Mouse (Mus musculus): ENCODE measurements at regions not wholly inside any gene's neighbourhood (a gene's known extent, or its start where the extent isn't known, plus 50 kb on each side); places are given as distances from the start of the nearest gene placed in this dataset.

GRCm38 (mm10) chr7:39866674-39867428 is 349.3 kb downstream of the Zfp619 start:
- ATAC-seq (no peak), DNase-seq (ENCODE audit: low spot score) (no peak)
- H3K4me3 ChIP-seq (ENCODE audit: low read depth, low read length) = no peak overlapping the region
- H3K4me2 ChIP-seq (ENCODE audit: low read length) = no peak overlapping the region
- WGBS = 70% methylated on average over 6 of the region's 6 CpGs
- H3K4me1 ChIP-seq (ENCODE audit: control insufficient read depth, insufficient read depth, low read length) = no peaks in the 10 kb centered on the region
- H3K36me3 ChIP-seq (ENCODE audit: control insufficient read depth, insufficient read depth, low read length) = no peaks in the 10 kb centered on the region
- H3K27ac ChIP-seq (ENCODE audit: low read depth, low read length) = no peak overlapping the region
- H3K9me3 ChIP-seq (replicated peaks; ENCODE audit: control insufficient read depth, low read length) = no peaks in the 10 kb centered on the region
- H3K27me3 ChIP-seq (replicated peaks; ENCODE audit: control insufficient read depth, insufficient read depth, low read length) = no peaks in the 10 kb centered on the region
- no peak overlapping the region for H3K9ac ChIP-seq (ENCODE audit: low read length)

DNA sequence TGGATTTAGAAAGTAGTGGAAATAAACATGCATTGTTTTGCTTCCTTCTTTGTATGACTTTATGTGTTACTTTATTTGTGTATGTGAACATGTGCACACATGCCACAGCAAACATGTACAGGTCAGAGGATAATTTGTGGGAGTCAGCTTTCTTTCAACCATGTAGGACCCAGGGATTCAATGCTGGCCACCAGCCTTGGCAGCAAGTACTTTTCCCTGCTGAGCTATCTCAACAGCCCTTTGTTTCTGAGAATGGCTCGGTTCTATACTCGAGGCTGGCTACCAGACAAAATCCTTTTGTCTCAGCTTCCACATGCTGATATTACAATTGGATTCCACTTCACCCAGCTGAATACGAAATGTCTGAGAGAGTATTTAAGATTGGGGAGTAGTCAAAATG is 349.9 kb downstream of the Zfp619 start:
- DNase-seq (ENCODE audit: low spot score) (peak; percentile 57), ATAC-seq (peak; percentile 26; the same call in 1 of the 2 replicates)
- H3K4me1 ChIP-seq (ENCODE audit: control insufficient read depth, insufficient read depth, low read length) = no peaks in the 10 kb centered on the region
- no peaks in the 10 kb centered on the region for H3K9me3 ChIP-seq (replicated peaks; ENCODE audit: control insufficient read depth, low read length)
- H3K9ac ChIP-seq (ENCODE audit: low read length) = no peak overlapping the region
- no peaks in the 10 kb centered on the region for H3K27me3 ChIP-seq (replicated peaks; ENCODE audit: control insufficient read depth, insufficient read depth, low read length)
- WGBS = 1% methylated on average over 3 of the region's 3 CpGs
- H3K36me3 ChIP-seq (ENCODE audit: control insufficient read depth, insufficient read depth, low read length) = no peaks in the 10 kb centered on the region
- H3K4me3 ChIP-seq (ENCODE audit: low read depth, low read length) = no peak overlapping the region
- no peak overlapping the region for H3K4me2 ChIP-seq (ENCODE audit: low read length)
- no peak overlapping the region for H3K27ac ChIP-seq (ENCODE audit: low read depth, low read length)

GRCm38 (mm10) chr7:39882113-39882512 is 364.5 kb downstream of the Zfp619 start:
- 90% methylated on average over 1 of the region's 1 CpGs for WGBS
- Histone ChIP-seq H3K27me3 (replicated peaks; ENCODE audit: control insufficient read depth, insufficient read depth, low read length) (no peaks in the 10 kb centered on the region), H3K27ac (ENCODE audit: low read depth, low read length) (no peak overlapping the region), H3K9ac (ENCODE audit: low read length) (no peak overlapping the region), H3K4me2 (ENCODE audit: low read length) (no peak overlapping the region), H3K4me1 (ENCODE audit: control insufficient read depth, insufficient read depth, low read length) (no peaks in the 10 kb centered on the region), H3K9me3 (replicated peaks; ENCODE audit: control insufficient read depth, low read length) (no peaks in the 10 kb centered on the region), H3K4me3 (ENCODE audit: low read depth, low read length) (no peak overlapping the region), H3K36me3 (ENCODE audit: control insufficient read depth, insufficient read depth, low read length) (no peaks in the 10 kb centered on the region)
- DNase-seq (ENCODE audit: low spot score) (no peak), ATAC-seq (no peak)

DNA sequence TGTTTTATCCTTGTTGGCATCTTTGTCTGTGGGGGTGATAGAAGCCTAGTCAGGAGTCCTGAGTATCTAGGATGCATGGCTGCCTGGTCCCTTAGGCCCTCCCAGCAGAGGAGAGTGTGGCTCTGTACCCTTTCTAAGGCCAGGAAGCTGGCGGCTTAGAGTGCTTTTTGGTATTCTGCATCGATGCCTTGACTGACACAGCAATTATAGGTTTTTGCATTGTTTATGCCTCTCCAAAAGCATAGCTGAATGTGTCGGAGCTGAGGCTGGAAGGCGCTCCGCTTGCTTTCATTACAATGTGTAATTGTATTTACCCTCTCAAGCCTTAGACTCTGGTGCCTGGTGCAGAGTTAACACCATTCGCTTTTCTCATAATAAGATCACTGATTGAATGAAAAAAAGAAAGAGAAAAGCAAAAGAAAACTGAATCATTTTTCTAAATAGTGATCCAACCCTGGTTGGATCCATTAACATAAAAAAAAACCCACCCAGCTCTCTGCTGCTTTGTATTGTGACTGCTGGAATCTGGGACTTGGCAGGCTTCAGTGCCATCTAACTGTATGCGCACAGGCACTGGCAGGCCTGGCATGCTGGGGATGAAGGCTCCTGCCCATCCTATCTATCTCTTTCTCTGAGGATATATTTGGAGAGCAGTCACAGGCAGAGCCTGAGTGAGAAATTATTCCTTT is 376.8 kb downstream of the Zfp619 start:
- H3K4me1 ChIP-seq (ENCODE audit: control insufficient read depth, insufficient read depth, low read length) = 0 out of 2 replicates have a peak, but pooled peaks cover 2% of the 10 kb centered on the region
- no peak overlapping the region for H3K27ac ChIP-seq (ENCODE audit: low read depth, low read length)
- H3K4me2 ChIP-seq (ENCODE audit: low read length) = no peak overlapping the region
- H3K36me3 ChIP-seq (ENCODE audit: control insufficient read depth, insufficient read depth, low read length) = no peaks in the 10 kb centered on the region
- 19% methylated on average over 7 of the region's 7 CpGs for WGBS
- H3K9me3 ChIP-seq (replicated peaks; ENCODE audit: control insufficient read depth, low read length) = no peaks in the 10 kb centered on the region
- H3K27me3 ChIP-seq (replicated peaks; ENCODE audit: control insufficient read depth, insufficient read depth, low read length) = no peaks in the 10 kb centered on the region
- DNase-seq (ENCODE audit: low spot score) (peak; percentile 53), ATAC-seq (peak; percentile 73)
- no peak overlapping the region for H3K9ac ChIP-seq (ENCODE audit: low read length)
- no peak overlapping the region for H3K4me3 ChIP-seq (ENCODE audit: low read depth, low read length)

- Histone ChIP-seq H3K27me3 (replicated peaks; ENCODE audit: control insufficient read depth, insufficient read depth, low read length) (no peaks in the 10 kb centered on the region), H3K4me2 (ENCODE audit: low read length) (no peak overlapping the region), H3K4me1 (ENCODE audit: control insufficient read depth, insufficient read depth, low read length) (0 out of 2 replicates have a peak, but pooled peaks cover 2% of the 10 kb centered on the region), H3K9me3 (replicated peaks; ENCODE audit: control insufficient read depth, low read length) (no peaks in the 10 kb centered on the region), H3K9ac (ENCODE audit: low read length) (no peak overlapping the region), H3K4me3 (ENCODE audit: low read depth, low read length) (no peak overlapping the region), H3K27ac (ENCODE audit: low read depth, low read length) (no peak overlapping the region), H3K36me3 (ENCODE audit: control insufficient read depth, insufficient read depth, low read length) (no peaks in the 10 kb centered on the region)
- WGBS = 81% methylated on average over 2 of the region's 2 CpGs
- DNase-seq (ENCODE audit: low spot score) (no peak), ATAC-seq (no peak)
Measured at GRCm38 (mm10) chr7:39896918-39897317, 379.4 kb downstream of the Zfp619 start.

- ATAC-seq (no peak), DNase-seq (ENCODE audit: low spot score) (no peak)
- 92% methylated on average over 1 of the region's 1 CpGs for WGBS
- Histone ChIP-seq H3K4me1 (ENCODE audit: control insufficient read depth, insufficient read depth, low read length) (0 out of 2 replicates have a peak, but pooled peaks cover 2% of the 10 kb centered on the region), H3K4me2 (ENCODE audit: low read length) (no peak overlapping the region), H3K27me3 (replicated peaks; ENCODE audit: control insufficient read depth, insufficient read depth, low read length) (no peaks in the 10 kb centered on the region), H3K4me3 (ENCODE audit: low read depth, low read length) (no peak overlapping the region), H3K9ac (ENCODE audit: low read length) (no peak overlapping the region), H3K9me3 (replicated peaks; ENCODE audit: control insufficient read depth, low read length) (no peaks in the 10 kb centered on the region), H3K27ac (ENCODE audit: low read depth, low read length) (no peak overlapping the region), H3K36me3 (ENCODE audit: control insufficient read depth, insufficient read depth, low read length) (no peaks in the 10 kb centered on the region)
Measured at GRCm38 (mm10) chr7:39898268-39898667, 380.7 kb downstream of the Zfp619 start.

- Histone ChIP-seq H3K4me1 (ENCODE audit: control insufficient read depth, insufficient read depth, low read length) (no peaks in the 10 kb centered on the region), H3K9ac (ENCODE audit: low read length) (no peak overlapping the region), H3K4me3 (ENCODE audit: low read depth, low read length) (no peak overlapping the region), H3K36me3 (ENCODE audit: control insufficient read depth, insufficient read depth, low read length) (no peaks in the 10 kb centered on the region), H3K4me2 (ENCODE audit: low read length) (no peak overlapping the region), H3K27me3 (replicated peaks; ENCODE audit: control insufficient read depth, insufficient read depth, low read length) (no peaks in the 10 kb centered on the region), H3K27ac (ENCODE audit: low read depth, low read length) (no peak overlapping the region), H3K9me3 (replicated peaks; ENCODE audit: control insufficient read depth, low read length) (no peaks in the 10 kb centered on the region)
- 89% methylated on average over 1 of the region's 1 CpGs for WGBS
- ATAC-seq (no peak), DNase-seq (ENCODE audit: low spot score) (no peak)
Measured at GRCm38 (mm10) chr7:39933946-39934345, 416.4 kb downstream of the Zfp619 start.

DNA sequence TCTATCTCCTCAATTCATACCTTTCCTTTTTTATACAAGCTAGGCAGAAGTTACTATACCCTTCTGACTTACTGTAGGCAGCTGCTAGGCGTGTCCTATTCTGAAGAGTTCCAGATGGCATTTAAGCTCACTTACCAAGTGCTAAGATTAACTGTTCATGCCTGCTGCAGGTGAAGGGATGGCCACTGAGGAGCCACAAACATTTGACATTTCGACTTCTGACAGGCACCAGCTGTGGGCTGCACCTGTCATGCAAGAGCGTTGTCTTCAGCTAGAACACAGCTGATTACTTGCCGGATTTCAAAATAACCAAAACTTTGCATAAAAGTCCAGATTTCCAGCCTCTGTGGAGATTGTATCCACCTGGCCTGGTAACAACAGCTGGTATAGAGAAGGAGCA is 419.7 kb downstream of the Zfp619 start:
- Histone ChIP-seq H3K4me1 (ENCODE audit: control insufficient read depth, insufficient read depth, low read length) (no peaks in the 10 kb centered on the region), H3K36me3 (ENCODE audit: control insufficient read depth, insufficient read depth, low read length) (no peaks in the 10 kb centered on the region), H3K9me3 (replicated peaks; ENCODE audit: control insufficient read depth, low read length) (no peaks in the 10 kb centered on the region), H3K27ac (ENCODE audit: low read depth, low read length) (no peak overlapping the region), H3K9ac (ENCODE audit: low read length) (no peak overlapping the region), H3K4me2 (ENCODE audit: low read length) (no peak overlapping the region), H3K27me3 (replicated peaks; ENCODE audit: control insufficient read depth, insufficient read depth, low read length) (no peaks in the 10 kb centered on the region), H3K4me3 (ENCODE audit: low read depth, low read length) (no peak overlapping the region)
- 88% methylated on average over 4 of the region's 4 CpGs for WGBS
- no peak for DNase-seq (ENCODE audit: low spot score)
- ATAC-seq = no peak

GRCm38 (mm10) chr7:39942262-39942900 is 424.8 kb downstream of the Zfp619 start:
- Histone ChIP-seq H3K27me3 (replicated peaks; ENCODE audit: control insufficient read depth, insufficient read depth, low read length) (no peaks in the 10 kb centered on the region), H3K27ac (ENCODE audit: low read depth, low read length) (no peak overlapping the region), H3K9me3 (replicated peaks; ENCODE audit: control insufficient read depth, low read length) (no peaks in the 10 kb centered on the region), H3K9ac (ENCODE audit: low read length) (no peak overlapping the region), H3K4me3 (ENCODE audit: low read depth, low read length) (no peak overlapping the region), H3K36me3 (ENCODE audit: control insufficient read depth, insufficient read depth, low read length) (no peaks in the 10 kb centered on the region), H3K4me1 (ENCODE audit: control insufficient read depth, insufficient read depth, low read length) (no peaks in the 10 kb centered on the region), H3K4me2 (ENCODE audit: low read length) (no peak overlapping the region)
- WGBS = 14% methylated on average over 1 of the region's 1 CpGs
- ATAC-seq = no peak
- DNase-seq (ENCODE audit: low spot score) = peak; percentile 43
